Mouse (Mus musculus): ENCODE results near the gene Nav2. TPM values are rescaled to one million over a fixed set of nuclear protein-coding genes. Genes with fewer than 3 reads are reported as not detected.
A peak's percentile ranks its signal among the peaks of the same experiment; 100 is the strongest.

Nav2 gene
- polyA plus RNA-seq, 1 experiment from 2014 or later: 22.4 TPM

GRCm38 (mm10) chr7:49336725-49337124 is 428.2 kb downstream of the Nav2 start:
- Histone ChIP-seq H3K4me2 (replicated peaks; ENCODE audit: low read depth, low read length) (no peak overlapping the region), H3K27ac (ENCODE audit: low read length) (no peak overlapping the region), H3K36me3 (ENCODE audit: insufficient read depth, low read length) (no peaks in the 10 kb centered on the region), H3K9ac (replicated peaks; ENCODE audit: low read depth) (no peak overlapping the region), H3K4me1 (ENCODE audit: insufficient read depth, low read depth, low read length) (no peaks in the 10 kb centered on the region; the same call in 1 of the 2 replicates), H3K4me3 (ENCODE audit: low read depth, low read length) (no peak overlapping the region), H3K27me3 (replicated peaks; ENCODE audit: insufficient read depth, low read length) (no peaks in the 10 kb centered on the region), H3K9me3 (ENCODE audit: low read length) (no peaks in the 10 kb centered on the region)
- no peak for DNase-seq (ENCODE audit: low spot score)
- WGBS: 81% methylated on average over 8 of the region's 8 CpGs
- TF ChIP-seq CTCF (IDR thresholded peaks at IDR 0.05) (no peak), EP300 (IDR thresholded peaks at IDR 0.05) (no peak)
- ATAC-seq: no peak

GRCm38 (mm10) chr7:49337710-49338109 is 429.2 kb downstream of the Nav2 start:
- Histone ChIP-seq H3K9me3 (ENCODE audit: low read length) (no peaks in the 10 kb centered on the region), H3K36me3 (ENCODE audit: insufficient read depth, low read length) (no peaks in the 10 kb centered on the region), H3K27ac (ENCODE audit: low read length) (no peak overlapping the region), H3K4me2 (replicated peaks; ENCODE audit: low read depth, low read length) (no peak overlapping the region), H3K4me3 (ENCODE audit: low read depth, low read length) (no peak overlapping the region), H3K27me3 (replicated peaks; ENCODE audit: insufficient read depth, low read length) (no peaks in the 10 kb centered on the region), H3K4me1 (ENCODE audit: insufficient read depth, low read depth, low read length) (no peaks in the 10 kb centered on the region; the same call in 1 of the 2 replicates), H3K9ac (replicated peaks; ENCODE audit: low read depth) (no peak overlapping the region)
- TF ChIP-seq CTCF (IDR thresholded peaks at IDR 0.05) (no peak), EP300 (IDR thresholded peaks at IDR 0.05) (no peak)
- 22% methylated on average over 2 of the region's 2 CpGs for WGBS
- no peak for DNase-seq (ENCODE audit: low spot score)
- ATAC-seq: no peak

DNA sequence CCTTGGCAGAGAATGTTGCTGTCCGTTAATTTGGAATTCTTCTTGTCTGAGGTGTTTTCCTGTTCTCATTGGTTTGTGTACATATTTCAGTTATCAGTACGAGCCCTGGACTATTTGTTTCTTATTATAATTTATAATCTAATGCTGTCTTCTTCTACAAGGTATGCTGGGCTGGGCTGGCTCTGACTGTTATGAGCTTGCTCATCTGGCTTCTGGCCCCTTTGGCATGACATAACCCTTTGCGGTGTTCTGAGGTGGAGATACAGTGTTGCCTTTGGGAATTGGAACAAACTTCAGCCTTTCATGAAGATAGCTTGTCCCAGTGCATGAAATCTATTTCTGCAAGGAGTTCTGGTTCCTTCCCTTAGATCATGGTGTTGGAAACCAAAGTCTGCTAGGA is 431.4 kb downstream of the Nav2 start:
- whole genome bisulfite sequencing: 53% methylated on average over 3 of the region's 3 CpGs
- Histone ChIP-seq H3K27ac (ENCODE audit: low read length) (no peak overlapping the region), H3K4me2 (replicated peaks; ENCODE audit: low read depth, low read length) (no peak overlapping the region), H3K4me3 (ENCODE audit: low read depth, low read length) (no peak overlapping the region), H3K27me3 (replicated peaks; ENCODE audit: insufficient read depth, low read length) (no peaks in the 10 kb centered on the region), H3K9ac (replicated peaks; ENCODE audit: low read depth) (no peak overlapping the region), H3K9me3 (ENCODE audit: low read length) (no peaks in the 10 kb centered on the region), H3K36me3 (ENCODE audit: insufficient read depth, low read length) (no peaks in the 10 kb centered on the region), H3K4me1 (ENCODE audit: insufficient read depth, low read depth, low read length) (peaks cover 4% of the 10 kb centered on the region; the same call in 1 of the 2 replicates)
- DNase-seq (ENCODE audit: low spot score): no peak
- ATAC-seq: no peak
- no peak for TF ChIP-seq EP300 (IDR thresholded peaks at IDR 0.05)

DNA sequence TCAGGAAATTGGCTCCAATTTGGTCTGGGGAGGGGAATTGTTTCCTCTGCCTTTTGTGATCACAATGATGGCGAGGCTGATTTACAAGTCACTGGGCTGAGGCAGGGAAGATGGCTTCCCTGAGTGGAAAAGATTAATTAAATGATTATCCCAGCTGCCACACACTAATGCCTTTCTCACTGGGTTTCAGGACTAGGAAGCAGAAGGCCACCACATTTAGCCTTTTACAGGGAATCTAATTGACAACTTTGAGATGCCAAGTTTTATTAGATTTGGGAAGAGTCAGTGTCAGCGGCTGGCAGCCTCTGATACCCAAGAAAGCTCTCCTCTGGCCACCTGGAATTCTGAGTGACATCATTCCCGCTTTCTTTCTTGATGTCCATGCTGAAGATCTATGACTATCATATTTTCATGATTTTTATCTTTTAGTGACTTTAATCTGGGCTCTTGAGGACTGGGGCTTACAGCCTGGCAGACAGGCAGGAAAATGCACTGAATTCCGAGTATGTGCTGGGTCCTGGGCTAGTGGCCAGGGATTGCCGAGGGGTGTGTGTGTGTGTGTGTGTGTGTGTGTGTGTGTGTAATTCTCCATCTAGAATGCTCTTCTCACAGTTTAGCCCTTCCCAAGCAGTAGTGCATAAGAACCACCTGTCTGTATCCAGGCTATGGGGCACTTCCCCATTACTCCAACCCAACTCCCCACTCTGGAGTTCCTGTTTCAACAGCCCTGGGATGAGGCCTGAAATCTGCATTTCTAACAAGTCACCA is 432.8 kb downstream of the Nav2 start:
- 58% methylated on average over 5 of the region's 5 CpGs for WGBS
- Histone ChIP-seq H3K36me3 (ENCODE audit: insufficient read depth, low read length) (no peaks in the 10 kb centered on the region), H3K4me2 (replicated peaks; ENCODE audit: low read depth, low read length) (no peak overlapping the region), H3K27me3 (replicated peaks; ENCODE audit: insufficient read depth, low read length) (no peaks in the 10 kb centered on the region), H3K4me3 (ENCODE audit: low read depth, low read length) (no peak overlapping the region), H3K27ac (ENCODE audit: low read length) (no peak overlapping the region), H3K4me1 (ENCODE audit: insufficient read depth, low read depth, low read length) (peaks cover 4% of the 10 kb centered on the region; the same call in 1 of the 2 replicates), H3K9me3 (ENCODE audit: low read length) (no peaks in the 10 kb centered on the region), H3K9ac (replicated peaks; ENCODE audit: low read depth) (no peak overlapping the region)
- no peak for TF ChIP-seq EP300 (IDR thresholded peaks at IDR 0.05)
- no peak for DNase-seq (ENCODE audit: low spot score)
- ATAC-seq: peak; percentile 6; the same call in 1 of the 2 replicates

DNA sequence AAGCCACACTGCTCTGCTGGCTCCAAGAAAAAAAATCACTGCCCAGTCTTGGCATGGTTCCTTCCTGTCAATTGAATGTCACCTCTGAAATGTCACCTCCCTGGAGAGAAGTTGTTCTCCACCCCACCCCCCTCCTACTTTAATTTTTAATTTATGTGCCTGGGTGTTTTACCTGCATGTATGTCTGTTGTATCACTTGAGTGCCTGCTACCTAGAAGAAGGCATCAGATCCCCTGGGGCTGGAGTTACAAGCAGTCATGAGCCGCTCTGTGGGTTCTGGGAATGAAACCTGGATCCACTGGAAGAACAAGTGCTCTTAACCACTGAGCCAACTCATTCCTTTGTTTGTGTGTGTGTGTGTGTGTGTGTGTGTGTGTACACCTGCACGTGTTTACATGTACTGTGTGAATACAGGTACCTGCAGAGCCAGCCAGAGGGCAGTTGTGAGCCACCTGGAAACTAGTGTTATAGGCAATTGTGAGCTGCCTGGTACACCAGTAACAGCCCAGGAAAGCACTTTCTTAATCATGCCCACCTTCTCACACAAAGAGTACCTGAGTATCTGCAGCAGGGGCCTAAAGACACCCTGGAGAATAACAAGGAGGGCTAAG is 433.5 kb downstream of the Nav2 start:
- no peaks in the 10 kb centered on the region for H3K9me3 ChIP-seq (ENCODE audit: low read length)
- no peak overlapping the region for H3K4me3 ChIP-seq (ENCODE audit: low read depth, low read length)
- peak; percentile 56 for ATAC-seq
- no peak overlapping the region for H3K27ac ChIP-seq (ENCODE audit: low read length)
- no peak overlapping the region for H3K9ac ChIP-seq (replicated peaks; ENCODE audit: low read depth)
- DNase-seq (ENCODE audit: low spot score): no peak
- H3K36me3 ChIP-seq (ENCODE audit: insufficient read depth, low read length): no peaks in the 10 kb centered on the region
- peaks cover 4% of the 10 kb centered on the region; the same call in 1 of the 2 replicates for H3K4me1 ChIP-seq (ENCODE audit: insufficient read depth, low read depth, low read length)
- no peaks in the 10 kb centered on the region for H3K27me3 ChIP-seq (replicated peaks; ENCODE audit: insufficient read depth, low read length)
- WGBS: 53% methylated on average over 2 of the region's 2 CpGs
- TF ChIP-seq CTCF (IDR thresholded peaks at IDR 0.05) (peak; percentile 44), EP300 (IDR thresholded peaks at IDR 0.05) (no peak)
- H3K4me2 ChIP-seq (replicated peaks; ENCODE audit: low read depth, low read length): no peak overlapping the region

GRCm38 (mm10) chr7:49342556-49343080 is 434.1 kb downstream of the Nav2 start:
- DNase-seq (ENCODE audit: low spot score) (no peak), ATAC-seq (peak; percentile 2; the same call in 1 of the 2 replicates)
- Histone ChIP-seq H3K4me2 (replicated peaks; ENCODE audit: low read depth, low read length) (peak overlapping the region; percentile 22; the same call in 1 of the 2 replicates), H3K9me3 (ENCODE audit: low read length) (no peaks in the 10 kb centered on the region), H3K4me1 (ENCODE audit: insufficient read depth, low read depth, low read length) (peaks cover 4% of the 10 kb centered on the region; the same call in 1 of the 2 replicates), H3K4me3 (ENCODE audit: low read depth, low read length) (no peak overlapping the region), H3K27me3 (replicated peaks; ENCODE audit: insufficient read depth, low read length) (no peaks in the 10 kb centered on the region), H3K9ac (replicated peaks; ENCODE audit: low read depth) (no peak overlapping the region), H3K36me3 (ENCODE audit: insufficient read depth, low read length) (no peaks in the 10 kb centered on the region), H3K27ac (ENCODE audit: low read length) (no peak overlapping the region)
- WGBS: 20% methylated on average over 13 of the region's 13 CpGs
- TF ChIP-seq CTCF (IDR thresholded peaks at IDR 0.05) (no peak; the same call in 1 of the 2 replicates), EP300 (IDR thresholded peaks at IDR 0.05) (no peak)

All from lung, postnatal 0 days (tissue).